Mouse (Mus musculus) lung, adult 2 months (tissue): ENCODE measurements around the gene Nisch. TPM values are rescaled to one million over a fixed set of nuclear protein-coding genes. Genes with fewer than 3 reads are reported as not detected.

Experiments used
- DNase-seq: peaks from one replicate; pipeline ENCODE4 v3.0.0; 2022
- H3K4me1 ChIP-seq: fragments of 200-500 bp; 2 replicates; pipeline ENCODE4 v1.6.1; 2011; ENCODE audit warnings: low read length; ENCODE audit not compliant: control insufficient read depth, insufficient read depth
- H3K4me3 ChIP-seq: fragments of 200-500 bp; replicated peaks from 2 replicates; pipeline ENCODE3; 2011; ENCODE audit warnings: low read depth, mild to moderate bottlenecking, control low read depth, low read length; ENCODE audit errors: extremely low read depth
- CTCF ChIP-seq: fragments of 200-500 bp; IDR thresholded peaks from 2 replicates; pipeline ENCODE4 v1.5.1; 2011; ENCODE audit warnings: mild to moderate bottlenecking, low read length, control low read depth; ENCODE audit not compliant: insufficient read depth
- POLR2A ChIP-seq: fragments of 200-500 bp; IDR thresholded peaks from 2 replicates; pipeline ENCODE4 v1.6.1; 2011; ENCODE audit warnings: low read depth, mild to moderate bottlenecking, control low read depth, low read length, borderline replicate concordance; ENCODE audit errors: extremely low read depth
- WGBS: fragments of 180-500 bp; shearing (Covaris S2); methylation state at CpG from one replicate; pipeline ENCODE4 v1.1.7; 2018; 5-methylcytosine and 5-hydroxymethylcytosine counted together
- polyA plus RNA-seq: library from polyadenylated mRNA; depleted of rRNA; stranded (reverse); fragments of >200 nt; gene quantifications from 2 replicates; pipeline ENCODE4 v1.2.3, GENCODE M21; 2012

Gene Nisch
- polyA plus RNA-seq, 1 experiment: 458 TPM

DNA sequence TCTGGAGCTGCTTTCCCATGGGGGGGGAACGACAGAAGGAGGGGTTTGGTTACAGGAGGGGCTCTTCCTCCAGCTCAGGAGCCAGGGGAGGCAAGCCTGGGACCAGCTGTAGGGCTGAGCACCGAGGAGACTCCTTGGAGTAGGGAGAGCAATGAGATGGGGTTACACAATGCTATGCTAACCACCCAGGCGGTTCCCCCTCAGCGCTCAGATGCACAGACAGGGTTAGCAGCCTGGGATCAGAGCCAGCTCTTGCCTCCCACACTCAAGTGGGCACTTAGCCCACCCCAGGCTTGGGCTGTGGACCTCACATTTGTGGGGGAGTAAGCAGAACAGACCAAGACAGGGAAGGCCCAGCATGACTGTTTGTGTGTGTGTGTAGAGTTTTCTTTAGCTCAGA, 10.2 kb upstream of the Nisch start:
- Histone ChIP-seq H3K4me3 (no peak overlapping the region), H3K4me1 (peaks cover 30% of the 10 kb centered on the region)
- WGBS: 22% methylated on average over 4 of the region's 4 CpGs
- no peak for DNase-seq
- TF ChIP-seq POLR2A (no peak), CTCF (no peak)

DNA sequence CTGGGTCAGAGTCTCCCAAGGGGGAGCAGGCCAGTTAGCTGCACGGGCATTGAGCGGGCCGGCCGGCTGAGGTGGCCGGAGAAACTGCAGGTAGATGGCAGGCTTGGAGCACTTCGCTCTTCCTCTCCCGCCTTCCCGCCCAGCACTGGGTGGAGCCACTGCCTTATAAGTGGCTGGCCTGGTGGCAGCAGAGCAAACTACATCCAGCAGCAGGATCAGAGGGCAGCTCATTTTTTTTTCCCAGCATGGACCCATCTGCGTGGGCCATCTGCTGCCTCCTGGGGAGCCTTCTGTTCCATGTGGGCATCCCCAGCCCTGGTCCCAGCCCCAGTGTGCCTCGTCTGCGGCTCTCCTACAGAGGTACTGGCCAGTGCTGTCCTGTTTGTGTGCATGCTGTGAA, 920 bp upstream of the Nisch start, which contains the start of gene Sema3g:
Sema3g (plus strand) TSS at position 195 of the 400 bp plus-strand sequence.
- DNase-seq: peak; percentile 67
- H3K4me3 ChIP-seq: peak within 1 kb of the TSS; percentile 81
- peak; percentile 74 for TF ChIP-seq CTCF
- TF ChIP-seq POLR2A: peak; percentile 91

GRCm38 (mm10) chr14:31215157-31216002, 1.4 kb downstream of the Nisch start:
- TF ChIP-seq CTCF (peak; percentile 96), POLR2A (no peak)
- WGBS: 29% methylated on average over 15 of the region's 15 CpGs
- peaks cover 7% of the 10 kb centered on the region; the same call in 1 of the 2 replicates for H3K4me1 ChIP-seq

More for the DNA sequence above, 920 bp upstream of the Nisch start, which contains the start of gene Sema3g:
- peaks cover 10% of the 10 kb centered on the region; the same call in 1 of the 2 replicates for H3K4me1 ChIP-seq
- 6% methylated on average over 11 of the region's 11 CpGs for WGBS

DNA sequence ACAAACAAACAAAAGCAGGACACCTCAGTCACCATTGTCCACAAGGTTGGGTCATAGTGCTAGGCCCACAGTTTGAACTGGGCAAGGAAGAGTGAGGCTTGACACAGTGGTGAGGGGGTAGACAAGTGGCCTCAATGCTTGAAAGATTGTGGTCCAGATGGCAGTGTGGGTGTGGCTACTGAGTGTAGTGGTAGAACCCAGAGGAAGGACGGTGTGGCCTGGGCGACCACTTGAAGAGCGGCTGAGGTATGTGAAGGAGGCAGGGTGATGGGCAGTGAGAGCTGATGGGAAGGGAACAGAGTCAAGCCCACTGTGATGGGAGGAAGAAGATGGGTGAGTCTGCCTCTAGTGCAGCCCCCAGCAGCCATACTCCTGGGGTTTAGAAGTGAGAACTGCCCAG, 2.1 kb downstream of the Nisch start:
- TF ChIP-seq CTCF (no peak), POLR2A (no peak)
- Histone ChIP-seq H3K4me3 (no peak overlapping the region), H3K4me1 (peaks cover 7% of the 10 kb centered on the region; the same call in 1 of the 2 replicates)
- 70% methylated on average over 3 of the region's 3 CpGs for WGBS
- no peak for DNase-seq

More at GRCm38 (mm10) chr14:31215157-31216002, 1.4 kb downstream of the Nisch start:
- no peak overlapping the region for H3K4me3 ChIP-seq
- peak; percentile 71 for DNase-seq

DNA sequence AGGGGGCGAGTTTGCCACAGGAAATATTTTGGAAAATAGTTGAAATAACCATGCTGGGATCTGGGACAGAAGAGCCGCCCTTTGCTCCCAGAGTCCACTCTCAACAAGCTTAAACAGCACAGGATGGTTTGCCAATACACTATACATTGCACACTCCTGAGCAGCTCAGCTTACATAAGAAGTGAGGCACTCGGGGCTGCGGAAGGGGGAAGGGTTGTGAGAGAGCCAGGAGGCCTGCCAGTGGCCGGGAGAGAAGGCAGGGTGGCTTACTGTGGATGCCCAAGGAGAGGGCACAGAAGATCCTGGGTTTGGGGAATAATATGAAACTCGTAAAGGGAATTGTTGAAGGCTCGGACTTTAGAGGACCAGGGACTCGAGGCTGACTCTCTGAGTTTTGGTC, 2.9 kb downstream of the Nisch start:
- WGBS: 70% methylated on average over 8 of the region's 8 CpGs
- TF ChIP-seq POLR2A: no peak
- TF ChIP-seq CTCF: no peak

DNA sequence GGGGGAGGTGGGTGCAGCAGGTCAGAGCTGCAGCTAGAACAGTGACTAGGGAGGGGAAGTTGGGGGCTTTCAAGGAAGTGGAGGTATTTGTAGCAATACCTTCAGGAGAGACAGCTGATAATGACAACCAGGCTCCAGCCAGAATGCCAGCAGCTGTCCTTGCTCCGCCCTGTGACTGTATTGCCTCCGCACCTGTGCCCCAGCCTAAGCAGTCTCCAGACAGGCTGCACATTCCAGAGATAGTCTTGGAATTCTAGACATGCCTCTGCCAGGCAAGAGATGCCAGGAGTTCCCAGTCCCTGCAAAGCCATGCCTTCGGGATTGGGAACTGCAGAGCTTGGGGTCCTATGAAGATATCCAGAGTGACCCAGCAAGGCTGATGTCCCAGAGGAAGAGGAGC, 4.2 kb downstream of the Nisch start:
- peaks cover 7% of the 10 kb centered on the region for H3K4me1 ChIP-seq
- H3K4me3 ChIP-seq: no peak overlapping the region
- DNase-seq: no peak
- TF ChIP-seq CTCF (no peak), POLR2A (no peak)
- WGBS: 78% methylated on average over 3 of the region's 3 CpGs

More for the DNA sequence above, 2.9 kb downstream of the Nisch start:
- DNase-seq: no peak
- H3K4me3 ChIP-seq: no peak overlapping the region
- H3K4me1 ChIP-seq: peaks cover 7% of the 10 kb centered on the region; the same call in 1 of the 2 replicates

DNA sequence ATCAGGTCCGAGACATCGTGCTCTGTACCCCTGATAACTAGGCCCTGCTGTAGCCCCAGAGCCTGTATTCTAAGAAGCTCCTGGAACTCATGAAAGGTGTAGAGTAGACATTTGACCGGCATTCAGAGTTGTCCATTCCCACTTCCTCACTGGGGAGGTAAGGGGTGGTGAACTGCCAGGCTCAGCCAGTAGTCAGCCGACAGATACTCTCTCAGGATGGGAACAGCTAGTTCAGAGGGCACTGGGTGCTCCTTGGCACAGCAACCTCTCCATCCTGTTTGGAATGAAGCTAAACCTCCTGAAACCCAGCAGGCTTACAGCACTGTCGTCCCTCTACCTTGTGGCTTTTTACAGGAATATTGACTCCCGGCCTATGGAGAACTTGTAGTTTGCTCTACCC, 4.9 kb downstream of the Nisch start:
- no peak for DNase-seq
- H3K4me1 ChIP-seq: peaks cover 9% of the 10 kb centered on the region
- no peak overlapping the region for H3K4me3 ChIP-seq
- TF ChIP-seq POLR2A (no peak), CTCF (no peak)
- 83% methylated on average over 6 of the region's 6 CpGs for WGBS

GRCm38 (mm10) chr14:31209133-31209557, 7.6 kb downstream of the Nisch start:
- TF ChIP-seq POLR2A (no peak), CTCF (no peak)
- peaks cover 12% of the 10 kb centered on the region for H3K4me1 ChIP-seq
- WGBS: 92% methylated on average over 4 of the region's 4 CpGs
- no peak overlapping the region for H3K4me3 ChIP-seq
- DNase-seq: no peak

- H3K4me3 ChIP-seq: peak within 1 kb of the TSS; percentile 18
- H3K4me1 ChIP-seq: peaks cover 12% of the 10 kb centered on the region
- TF ChIP-seq POLR2A: no peak
- TF ChIP-seq CTCF: no peak
- no peak for DNase-seq
- WGBS: 68% methylated on average over 2 of the region's 2 CpGs
Observed at GRCm38 (mm10) chr14:31208084-31208483, 8.7 kb downstream of the Nisch start, which contains the start of gene Tnnc1. Gene Tnnc1 (plus strand): TSS chr14:31208312.
